Mouse (Mus musculus): ENCODE data around the gene Gm32742.

- TF ChIP-seq POLR2A (IDR thresholded peaks at IDR 0.05; ENCODE audit: low read depth, low read length): no peak
- no peak for TF ChIP-seq CTCF (conservative IDR thresholded peaks at IDR 0.05; ENCODE audit: insufficient read depth, insufficient read length, low read depth, low read length)
These were observed 21.9 kb downstream of the Gm32742 start for GRCm38 (mm10) chr9:51143437-51143836.

Measured in kidney, adult 2 months (tissue).